Mouse (Mus musculus): ENCODE results near the gene Ap1s1. TPM values are rescaled to one million over a fixed set of nuclear protein-coding genes. Genes with fewer than 3 reads are reported as not detected.

Gene Ap1s1
- polyA plus RNA-seq, 1 experiment from 2014 or later, result 152 TPM

DNA sequence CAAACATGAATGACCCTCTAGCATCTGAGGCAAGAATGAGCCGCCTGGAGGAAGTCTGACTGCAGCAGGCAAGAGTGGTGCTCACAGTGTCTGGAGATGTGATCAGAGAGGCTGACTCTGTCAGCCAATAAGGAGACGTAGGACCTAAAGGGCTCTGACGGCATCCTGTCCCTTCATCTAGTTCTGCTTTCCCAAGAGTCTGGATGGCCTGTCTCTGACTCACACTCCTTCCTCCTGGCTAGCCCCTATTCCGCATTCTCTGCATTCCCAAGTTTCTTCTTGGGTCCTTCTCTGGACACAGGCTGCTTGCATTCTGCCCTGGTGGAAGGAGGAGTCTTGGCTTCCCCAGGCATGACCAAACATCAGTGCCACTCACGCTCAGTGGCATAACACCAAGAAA is 33.9 kb upstream of the Ap1s1 start:
- Histone ChIP-seq H3K36me3 (ENCODE audit: control insufficient read depth, insufficient read depth, low read length) (no peaks in the 10 kb centered on the region), H3K27me3 (ENCODE audit: control insufficient read depth, insufficient read depth, low read length) (no peaks in the 10 kb centered on the region), H3K27ac (ENCODE audit: low read depth, low read length) (no peak overlapping the region), H3K4me2 (replicated peaks; ENCODE audit: low read depth, low read length) (no peak overlapping the region), H3K4me3 (ENCODE audit: low read length) (no peak overlapping the region), H3K9me3 (ENCODE audit: control insufficient read depth, low read length) (no peaks in the 10 kb centered on the region), H3K4me1 (ENCODE audit: control insufficient read depth, insufficient read depth, low read length) (peaks cover 19% of the 10 kb centered on the region; the same call in 1 of the 2 replicates), H3K9ac (ENCODE audit: low read depth, low read length) (no peak overlapping the region)
- 41% methylated on average over 5 of the region's 5 CpGs for WGBS
- ATAC-seq (ENCODE audit: low FRiP score, low TSS enrichment), result no peak

DNA sequence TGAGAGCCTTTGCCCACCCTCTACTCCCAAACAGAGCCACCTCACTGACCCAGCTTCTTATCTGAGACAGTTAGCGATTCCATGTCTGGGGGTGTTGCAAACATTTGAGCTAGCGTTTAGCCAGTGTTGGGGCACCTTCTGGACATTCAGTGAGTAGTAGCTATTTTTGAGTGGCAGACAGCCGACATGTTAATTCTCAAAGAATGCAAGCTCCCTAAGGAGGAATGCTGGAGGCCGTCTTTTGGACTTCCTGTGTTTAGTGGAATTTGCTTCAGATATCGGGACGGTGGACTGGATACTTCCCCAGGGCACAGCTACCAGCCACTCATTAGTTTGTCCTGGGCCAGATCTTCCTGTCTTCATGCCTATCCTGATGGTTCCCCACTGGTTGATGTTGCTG is 32.7 kb upstream of the Ap1s1 start:
- Histone ChIP-seq H3K9ac (ENCODE audit: low read depth, low read length) (no peak overlapping the region), H3K36me3 (ENCODE audit: control insufficient read depth, insufficient read depth, low read length) (no peaks in the 10 kb centered on the region), H3K27me3 (ENCODE audit: control insufficient read depth, insufficient read depth, low read length) (no peaks in the 10 kb centered on the region), H3K9me3 (ENCODE audit: control insufficient read depth, low read length) (no peaks in the 10 kb centered on the region), H3K4me1 (ENCODE audit: control insufficient read depth, insufficient read depth, low read length) (peaks cover 22% of the 10 kb centered on the region), H3K27ac (ENCODE audit: low read depth, low read length) (no peak overlapping the region), H3K4me3 (ENCODE audit: low read length) (no peak overlapping the region), H3K4me2 (replicated peaks; ENCODE audit: low read depth, low read length) (no peak overlapping the region)
- ATAC-seq (ENCODE audit: low FRiP score, low TSS enrichment), result no peak
- WGBS, result 52% methylated on average over 6 of the region's 6 CpGs

DNA sequence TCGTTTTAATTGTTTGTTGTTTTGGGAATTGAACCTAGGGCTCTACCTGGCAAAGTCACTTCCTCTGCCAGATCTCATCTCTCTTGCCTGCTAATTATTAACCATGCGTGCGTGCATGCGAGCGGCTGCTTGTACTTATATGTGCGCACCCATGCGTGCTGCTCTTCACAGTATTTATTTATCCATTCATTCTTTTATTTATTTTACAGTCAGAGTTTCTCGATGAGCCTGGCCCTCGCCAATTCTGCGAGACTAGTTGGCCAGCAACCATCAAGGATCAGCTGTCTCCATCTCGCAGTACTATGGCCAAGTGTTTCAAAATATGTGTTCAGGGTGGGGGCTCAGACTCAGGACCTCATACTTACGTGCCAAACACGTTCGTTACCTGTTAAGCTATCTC is 32.1 kb upstream of the Ap1s1 start:
- Histone ChIP-seq H3K36me3 (ENCODE audit: control insufficient read depth, insufficient read depth, low read length) (no peaks in the 10 kb centered on the region), H3K27me3 (ENCODE audit: control insufficient read depth, insufficient read depth, low read length) (no peaks in the 10 kb centered on the region), H3K27ac (ENCODE audit: low read depth, low read length) (no peak overlapping the region), H3K4me1 (ENCODE audit: control insufficient read depth, insufficient read depth, low read length) (peaks cover 22% of the 10 kb centered on the region), H3K4me3 (ENCODE audit: low read length) (no peak overlapping the region), H3K4me2 (replicated peaks; ENCODE audit: low read depth, low read length) (no peak overlapping the region), H3K9me3 (ENCODE audit: control insufficient read depth, low read length) (no peaks in the 10 kb centered on the region), H3K9ac (ENCODE audit: low read depth, low read length) (no peak overlapping the region)
- ATAC-seq (ENCODE audit: low FRiP score, low TSS enrichment), result no peak
- WGBS, result 73% methylated on average over 14 of the region's 14 CpGs

DNA sequence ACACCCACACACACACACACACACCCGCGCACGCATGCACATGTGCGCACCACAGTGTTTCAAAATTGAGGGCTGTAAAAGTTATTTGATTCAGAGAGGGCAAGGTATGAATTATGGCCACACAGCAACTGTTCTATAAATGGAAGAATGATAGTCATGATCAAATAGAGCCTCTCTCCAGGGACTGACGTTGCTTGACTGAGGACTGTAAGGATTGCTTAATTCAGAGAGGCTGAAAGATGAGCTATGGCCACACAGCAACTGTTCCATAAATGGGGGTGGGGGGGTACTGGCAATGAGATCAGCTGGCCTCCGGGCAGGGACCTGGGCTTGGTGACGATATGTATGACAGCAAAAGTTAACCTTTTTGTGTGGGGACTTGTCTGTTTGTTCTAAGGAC is 31.3 kb upstream of the Ap1s1 start:
- 84% methylated on average over 7 of the region's 7 CpGs for WGBS
- H3K4me3 ChIP-seq (ENCODE audit: low read length), result no peak overlapping the region
- H3K27me3 ChIP-seq (ENCODE audit: control insufficient read depth, insufficient read depth, low read length), result no peaks in the 10 kb centered on the region
- H3K4me1 ChIP-seq (ENCODE audit: control insufficient read depth, insufficient read depth, low read length), result peaks cover 22% of the 10 kb centered on the region
- H3K4me2 ChIP-seq (replicated peaks; ENCODE audit: low read depth, low read length), result no peak overlapping the region
- no peaks in the 10 kb centered on the region for H3K9me3 ChIP-seq (ENCODE audit: control insufficient read depth, low read length)
- no peak for ATAC-seq (ENCODE audit: low FRiP score, low TSS enrichment)
- no peak overlapping the region for H3K9ac ChIP-seq (ENCODE audit: low read depth, low read length)
- no peaks in the 10 kb centered on the region for H3K36me3 ChIP-seq (ENCODE audit: control insufficient read depth, insufficient read depth, low read length)
- no peak overlapping the region for H3K27ac ChIP-seq (ENCODE audit: low read depth, low read length)

DNA sequence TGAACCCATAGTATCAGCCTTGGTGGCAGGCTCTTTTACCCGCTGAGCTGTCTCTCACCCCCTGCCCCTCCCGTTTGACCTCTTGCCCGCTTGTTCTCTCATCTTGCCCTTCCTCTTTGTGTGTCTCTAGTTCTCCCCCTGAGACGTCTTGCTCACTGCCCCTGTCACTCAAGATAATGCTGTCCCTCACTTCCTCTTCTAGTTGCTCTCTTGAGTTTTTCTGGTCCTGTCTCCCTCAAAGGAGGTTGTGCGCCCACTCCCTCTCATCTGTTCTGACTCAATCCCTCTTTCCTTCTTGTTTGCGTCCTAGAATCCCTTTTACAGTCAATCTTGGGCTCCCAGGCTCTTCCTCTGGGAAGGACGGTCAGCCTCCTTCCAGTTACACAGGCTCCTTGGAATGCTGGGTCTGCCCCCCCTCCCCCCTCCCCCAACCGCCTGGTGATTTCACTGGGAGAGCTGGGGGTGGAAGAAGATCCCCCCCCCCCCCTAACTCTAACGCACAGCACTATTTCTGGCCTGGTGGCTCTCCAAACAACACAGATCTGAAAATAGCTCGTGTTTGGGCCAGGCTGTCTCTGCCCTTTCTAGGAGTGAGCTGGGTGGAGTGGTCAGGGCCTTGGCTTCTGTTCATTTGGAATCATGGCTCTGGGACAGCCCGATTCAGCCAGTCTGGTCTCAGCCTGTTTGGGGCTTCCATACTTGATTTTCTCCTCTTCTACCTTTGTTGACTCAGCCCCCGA is 30.4 kb upstream of the Ap1s1 start:
- Histone ChIP-seq H3K4me3 (ENCODE audit: low read length) (no peak overlapping the region), H3K27me3 (ENCODE audit: control insufficient read depth, insufficient read depth, low read length) (no peaks in the 10 kb centered on the region), H3K9me3 (ENCODE audit: control insufficient read depth, low read length) (no peaks in the 10 kb centered on the region), H3K4me2 (replicated peaks; ENCODE audit: low read depth, low read length) (no peak overlapping the region), H3K4me1 (ENCODE audit: control insufficient read depth, insufficient read depth, low read length) (peaks cover 22% of the 10 kb centered on the region), H3K27ac (ENCODE audit: low read depth, low read length) (0 out of 2 replicates have a peak overlapping the region, but pooled peaks have one; percentile 51), H3K9ac (ENCODE audit: low read depth, low read length) (no peak overlapping the region), H3K36me3 (ENCODE audit: control insufficient read depth, insufficient read depth, low read length) (no peaks in the 10 kb centered on the region)
- whole genome bisulfite sequencing, result 35% methylated on average over 12 of the region's 12 CpGs
- no peak for ATAC-seq (ENCODE audit: low FRiP score, low TSS enrichment)

DNA sequence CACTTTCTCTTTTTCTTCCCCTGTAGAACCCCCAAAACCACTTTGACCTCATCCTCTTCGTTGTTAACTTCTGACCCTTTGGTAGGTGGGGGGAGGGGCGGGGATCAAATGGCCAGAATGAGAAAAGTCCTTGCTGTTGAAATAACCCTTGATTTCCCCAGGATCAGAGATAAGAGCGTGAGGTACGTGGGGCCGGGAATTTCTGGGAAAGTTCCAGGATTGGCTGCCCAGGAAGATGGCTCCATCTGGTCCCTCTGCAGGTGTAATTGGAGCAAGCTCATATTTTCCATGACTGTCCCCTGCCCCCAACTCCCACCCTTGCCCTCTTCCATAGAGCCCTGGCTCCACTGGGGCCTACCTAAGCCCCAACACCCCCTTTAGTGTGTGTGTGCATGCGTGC is 29.8 kb upstream of the Ap1s1 start:
- H3K4me3 ChIP-seq (ENCODE audit: low read length), result no peak overlapping the region
- no peaks in the 10 kb centered on the region for H3K9me3 ChIP-seq (ENCODE audit: control insufficient read depth, low read length)
- no peak overlapping the region for H3K9ac ChIP-seq (ENCODE audit: low read depth, low read length)
- 0 out of 2 replicates have a peak overlapping the region, but pooled peaks have one; percentile 51 for H3K27ac ChIP-seq (ENCODE audit: low read depth, low read length)
- peaks cover 20% of the 10 kb centered on the region for H3K4me1 ChIP-seq (ENCODE audit: control insufficient read depth, insufficient read depth, low read length)
- no peak for ATAC-seq (ENCODE audit: low FRiP score, low TSS enrichment)
- WGBS, result 58% methylated on average over 6 of the region's 6 CpGs
- H3K27me3 ChIP-seq (ENCODE audit: control insufficient read depth, insufficient read depth, low read length), result no peaks in the 10 kb centered on the region
- no peak overlapping the region for H3K4me2 ChIP-seq (replicated peaks; ENCODE audit: low read depth, low read length)
- H3K36me3 ChIP-seq (ENCODE audit: control insufficient read depth, insufficient read depth, low read length), result no peaks in the 10 kb centered on the region

DNA sequence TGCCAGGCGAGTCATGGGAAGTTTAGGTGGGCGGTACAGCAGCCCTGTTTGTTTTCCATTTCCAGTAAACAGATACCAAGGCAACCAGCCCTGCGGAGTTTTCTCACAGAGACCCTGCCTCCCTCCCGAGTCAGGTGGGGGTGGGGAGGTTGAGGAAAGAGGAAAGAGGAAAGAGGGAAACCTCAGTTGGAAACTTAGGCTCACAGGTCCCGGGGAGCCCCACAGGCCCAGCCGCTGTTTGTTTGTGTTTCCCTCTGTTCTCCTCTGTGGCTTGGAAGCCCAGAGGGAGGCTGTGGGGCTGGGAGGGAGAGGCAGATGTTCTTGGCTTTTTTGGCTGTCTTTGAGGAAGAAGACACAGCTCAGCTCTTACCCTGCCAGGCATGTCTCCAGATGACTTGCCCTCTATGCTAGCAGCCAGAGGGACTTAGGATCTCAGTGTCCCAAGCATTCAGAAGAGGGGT is 28.3 kb upstream of the Ap1s1 start:
- no peak overlapping the region for H3K9ac ChIP-seq (ENCODE audit: low read depth, low read length)
- H3K4me2 ChIP-seq (replicated peaks; ENCODE audit: low read depth, low read length), result no peak overlapping the region
- H3K27me3 ChIP-seq (ENCODE audit: control insufficient read depth, insufficient read depth, low read length), result no peaks in the 10 kb centered on the region
- H3K4me1 ChIP-seq (ENCODE audit: control insufficient read depth, insufficient read depth, low read length), result peaks cover 15% of the 10 kb centered on the region
- ATAC-seq (ENCODE audit: low FRiP score, low TSS enrichment), result no peak
- 39% methylated on average over 6 of the region's 6 CpGs for WGBS
- H3K27ac ChIP-seq (ENCODE audit: low read depth, low read length), result no peak overlapping the region
- H3K4me3 ChIP-seq (ENCODE audit: low read length), result no peak overlapping the region
- no peaks in the 10 kb centered on the region for H3K36me3 ChIP-seq (ENCODE audit: control insufficient read depth, insufficient read depth, low read length)
- no peaks in the 10 kb centered on the region for H3K9me3 ChIP-seq (ENCODE audit: control insufficient read depth, low read length)

DNA sequence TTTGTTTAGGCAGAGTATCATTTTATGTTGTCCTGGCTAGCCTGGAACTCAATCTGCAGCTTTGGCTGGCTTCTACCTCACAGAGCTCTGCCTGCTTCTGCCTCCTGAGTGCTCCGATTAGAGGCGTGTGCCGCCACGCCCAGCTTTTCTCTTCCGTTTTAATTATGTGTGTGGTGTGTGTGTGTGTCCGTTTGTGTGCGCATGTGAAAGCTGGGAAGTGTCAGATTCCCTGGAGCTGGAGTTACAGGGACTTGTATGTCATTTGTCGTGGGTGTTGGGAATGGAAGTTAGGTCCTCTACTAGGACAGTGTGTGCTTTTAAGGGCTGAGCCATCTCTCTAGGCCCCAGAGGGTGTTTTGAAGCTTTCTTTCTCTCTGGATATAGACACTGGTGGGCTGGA is 27.2 kb upstream of the Ap1s1 start:
- no peak overlapping the region for H3K4me3 ChIP-seq (ENCODE audit: low read length)
- H3K9ac ChIP-seq (ENCODE audit: low read depth, low read length), result no peak overlapping the region
- 93% methylated on average over 8 of the region's 8 CpGs for WGBS
- H3K36me3 ChIP-seq (ENCODE audit: control insufficient read depth, insufficient read depth, low read length), result no peaks in the 10 kb centered on the region
- peaks cover 12% of the 10 kb centered on the region for H3K4me1 ChIP-seq (ENCODE audit: control insufficient read depth, insufficient read depth, low read length)
- no peak for ATAC-seq (ENCODE audit: low FRiP score, low TSS enrichment)
- H3K9me3 ChIP-seq (ENCODE audit: control insufficient read depth, low read length), result no peaks in the 10 kb centered on the region
- no peaks in the 10 kb centered on the region for H3K27me3 ChIP-seq (ENCODE audit: control insufficient read depth, insufficient read depth, low read length)
- no peak overlapping the region for H3K27ac ChIP-seq (ENCODE audit: low read depth, low read length)
- no peak overlapping the region for H3K4me2 ChIP-seq (replicated peaks; ENCODE audit: low read depth, low read length)

DNA sequence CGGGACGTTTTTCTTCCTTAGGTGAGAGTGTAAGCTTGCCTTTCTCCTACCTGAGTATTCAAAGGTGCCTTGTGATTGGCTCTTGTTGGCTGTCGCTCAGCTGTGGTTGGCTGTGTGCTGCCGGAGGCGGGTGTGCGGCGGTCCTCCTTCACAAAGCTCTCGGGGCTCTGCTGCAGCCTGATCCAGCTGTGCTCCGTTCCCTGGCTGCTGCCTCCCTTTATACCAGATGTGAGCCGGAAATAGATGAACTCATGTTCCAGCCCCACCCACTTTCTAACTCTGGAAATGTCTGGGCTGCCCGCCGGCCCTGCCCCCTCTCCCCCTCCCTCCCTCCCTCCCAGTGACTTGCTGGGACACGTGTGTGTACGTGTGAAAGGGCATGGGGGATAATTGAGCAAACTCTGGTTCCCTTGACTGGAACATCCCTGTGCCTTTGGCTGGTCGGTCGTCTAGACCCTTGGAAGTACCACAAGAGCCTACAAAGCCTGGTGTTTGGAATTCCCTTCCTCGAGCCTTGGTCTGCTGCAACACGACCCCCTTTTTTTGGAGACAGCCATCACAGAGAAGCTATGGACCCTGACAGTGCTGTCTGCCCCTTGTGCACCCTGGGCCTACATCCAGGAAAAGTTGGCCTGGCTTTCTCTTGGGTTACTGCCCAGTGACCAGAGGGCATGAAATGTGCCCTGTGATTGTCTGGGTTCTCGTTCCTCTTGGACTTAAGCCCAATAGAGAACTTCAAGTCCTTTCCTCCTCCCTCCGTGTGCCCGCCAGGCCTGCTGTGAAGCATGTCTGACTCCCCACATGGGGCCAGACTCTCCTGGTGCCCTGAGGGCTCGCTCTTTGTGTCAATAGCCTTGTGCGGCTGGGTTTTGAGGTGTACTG is 26.4 kb upstream of the Ap1s1 start, which contains the start of gene Serpine1:
Serpine1 (minus strand) TSS at position 190 of the 882 bp plus-strand sequence.
- peak; percentile 94 for ATAC-seq (ENCODE audit: low FRiP score, low TSS enrichment)
- H3K27ac ChIP-seq (ENCODE audit: low read depth, low read length), result no peak within 1 kb of the TSS
- no peaks in the 10 kb centered on the region for H3K36me3 ChIP-seq (ENCODE audit: control insufficient read depth, insufficient read depth, low read length)
- no peaks in the 10 kb centered on the region for H3K9me3 ChIP-seq (ENCODE audit: control insufficient read depth, low read length)
- 19% methylated on average over 23 of the region's 23 CpGs for WGBS
- no peaks in the 10 kb centered on the region for H3K27me3 ChIP-seq (ENCODE audit: control insufficient read depth, insufficient read depth, low read length)
- H3K4me1 ChIP-seq (ENCODE audit: control insufficient read depth, insufficient read depth, low read length), result peaks cover 7% of the 10 kb centered on the region; the same call in 1 of the 2 replicates
- peak within 1 kb of the TSS; percentile 41 for H3K4me2 ChIP-seq (replicated peaks; ENCODE audit: low read depth, low read length)
- no peak within 1 kb of the TSS for H3K9ac ChIP-seq (ENCODE audit: low read depth, low read length)
- peak within 1 kb of the TSS; percentile 25 for H3K4me3 ChIP-seq (ENCODE audit: low read length)

Data from kidney, embryonic 14.5 days (tissue).